Mouse (Mus musculus): Measurements from ENCODE around the gene Ccser1. TPM values are rescaled to one million over a fixed set of nuclear protein-coding genes. Genes with fewer than 3 reads are reported as not detected.

Gene Ccser1
- polyA plus RNA-seq, 1 experiment from 2014 or later = 3.8 TPM

DNA sequence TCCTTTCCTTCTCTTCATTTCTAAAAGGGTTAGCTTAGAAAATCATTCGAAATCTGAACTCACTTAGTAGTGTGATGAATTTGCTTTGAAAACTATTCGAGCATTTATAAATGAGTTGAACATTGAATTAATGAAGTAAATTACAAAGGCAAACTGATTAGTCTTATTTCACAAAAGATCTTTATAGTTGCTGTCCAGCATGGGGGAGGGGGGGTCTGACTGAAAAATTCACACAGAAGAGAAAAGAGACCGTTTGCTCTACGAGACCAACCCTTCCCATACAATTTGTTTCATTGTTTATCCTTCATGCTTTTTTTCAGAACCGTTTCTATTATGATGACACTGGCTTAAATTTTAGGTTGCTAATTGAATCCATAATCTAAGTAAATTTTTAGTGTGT, 583.3 kb downstream of the Ccser1 start:
- no peaks in the 10 kb centered on the region for H3K27me3 ChIP-seq (replicated peaks; ENCODE audit: control insufficient read depth, insufficient read depth, low read length)
- no peaks in the 10 kb centered on the region for H3K36me3 ChIP-seq (ENCODE audit: control insufficient read depth, insufficient read depth, low read length)
- no peak overlapping the region for H3K9ac ChIP-seq (ENCODE audit: low read depth, low read length)
- no peak overlapping the region for H3K4me2 ChIP-seq (ENCODE audit: low read depth, low read length)
- no peaks in the 10 kb centered on the region for H3K4me1 ChIP-seq (ENCODE audit: control insufficient read depth, insufficient read depth, low read length)
- 66% methylated on average over 5 of the region's 5 CpGs for WGBS
- H3K4me3 ChIP-seq (ENCODE audit: low read length) = no peak overlapping the region
- H3K27ac ChIP-seq (ENCODE audit: low read length) = no peak overlapping the region
- no peak for ATAC-seq
- H3K9me3 ChIP-seq (ENCODE audit: control insufficient read depth, low read length) = no peaks in the 10 kb centered on the region

DNA sequence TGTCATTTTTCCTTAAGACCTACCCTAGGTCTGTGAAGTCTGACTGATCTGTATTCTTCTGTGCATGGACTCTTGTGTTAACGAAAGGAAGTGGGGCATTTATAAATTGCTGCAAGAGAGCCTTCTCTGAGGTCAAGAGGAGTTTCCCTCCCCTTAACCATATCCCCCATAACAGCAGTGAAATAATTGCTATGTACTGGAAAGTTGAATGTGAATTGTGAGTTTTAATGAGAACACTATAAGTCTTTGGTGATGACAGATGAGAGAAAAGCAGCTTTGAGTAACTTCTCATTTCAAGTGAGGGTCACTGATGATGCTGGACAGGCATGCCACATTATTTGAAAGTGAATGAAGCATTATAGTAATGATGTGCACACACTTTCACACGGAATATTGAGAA, 585.7 kb downstream of the Ccser1 start:
- Histone ChIP-seq H3K27me3 (replicated peaks; ENCODE audit: control insufficient read depth, insufficient read depth, low read length) (no peaks in the 10 kb centered on the region), H3K36me3 (ENCODE audit: control insufficient read depth, insufficient read depth, low read length) (no peaks in the 10 kb centered on the region), H3K4me2 (ENCODE audit: low read depth, low read length) (no peak overlapping the region), H3K9me3 (ENCODE audit: control insufficient read depth, low read length) (no peaks in the 10 kb centered on the region), H3K27ac (ENCODE audit: low read length) (no peak overlapping the region), H3K4me3 (ENCODE audit: low read length) (no peak overlapping the region), H3K9ac (ENCODE audit: low read depth, low read length) (no peak overlapping the region), H3K4me1 (ENCODE audit: control insufficient read depth, insufficient read depth, low read length) (no peaks in the 10 kb centered on the region)
- no peak for ATAC-seq
- 71% methylated on average over 2 of the region's 2 CpGs for WGBS

DNA sequence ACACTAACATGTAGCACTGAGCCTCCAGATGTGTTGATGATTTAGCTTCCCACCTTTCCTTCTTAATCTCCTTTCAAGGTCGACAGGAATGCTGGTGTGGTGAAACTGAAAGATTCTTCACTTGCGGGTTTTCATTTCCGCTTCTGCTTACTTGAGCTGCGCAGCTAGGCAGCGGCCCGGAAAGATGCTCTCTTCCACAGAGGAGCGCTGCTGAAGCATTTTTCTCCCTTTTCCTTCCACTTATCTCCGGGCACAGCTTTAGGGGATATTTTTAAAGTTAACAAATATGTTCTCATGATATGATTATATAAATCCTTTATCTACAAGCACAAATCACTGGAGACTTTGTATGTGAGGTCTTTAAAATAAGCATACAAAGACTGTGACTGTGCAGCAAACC, 587.0 kb downstream of the Ccser1 start:
- no peaks in the 10 kb centered on the region for H3K36me3 ChIP-seq (ENCODE audit: control insufficient read depth, insufficient read depth, low read length)
- no peaks in the 10 kb centered on the region for H3K27me3 ChIP-seq (replicated peaks; ENCODE audit: control insufficient read depth, insufficient read depth, low read length)
- 78% methylated on average over 8 of the region's 8 CpGs for WGBS
- no peak overlapping the region for H3K4me3 ChIP-seq (ENCODE audit: low read length)
- no peaks in the 10 kb centered on the region for H3K4me1 ChIP-seq (ENCODE audit: control insufficient read depth, insufficient read depth, low read length)
- no peak overlapping the region for H3K27ac ChIP-seq (ENCODE audit: low read length)
- no peak overlapping the region for H3K4me2 ChIP-seq (ENCODE audit: low read depth, low read length)
- ATAC-seq = no peak
- H3K9me3 ChIP-seq (ENCODE audit: control insufficient read depth, low read length) = no peaks in the 10 kb centered on the region
- no peak overlapping the region for H3K9ac ChIP-seq (ENCODE audit: low read depth, low read length)

DNA sequence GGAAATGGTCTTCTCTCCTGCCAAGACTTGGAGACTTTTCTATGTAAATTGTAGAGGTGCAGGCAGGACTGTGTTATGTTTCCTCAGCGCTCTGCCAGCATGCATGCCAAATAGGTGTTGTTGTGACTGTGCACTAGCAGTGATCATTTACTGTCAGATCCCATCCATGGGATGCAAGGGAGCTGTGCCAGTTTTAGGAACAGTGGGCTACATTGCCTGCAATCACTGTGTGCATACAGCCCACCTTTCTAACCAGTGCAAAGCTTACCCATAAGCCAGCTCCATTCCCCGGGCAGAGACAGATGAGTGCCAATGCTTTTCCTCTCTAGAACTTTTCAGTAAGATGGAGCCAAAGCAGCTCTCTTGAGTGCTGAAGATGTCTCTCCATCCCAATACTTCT, 606.6 kb downstream of the Ccser1 start:
- Histone ChIP-seq H3K4me2 (ENCODE audit: low read depth, low read length) (no peak overlapping the region), H3K4me3 (ENCODE audit: low read length) (no peak overlapping the region), H3K36me3 (ENCODE audit: control insufficient read depth, insufficient read depth, low read length) (no peaks in the 10 kb centered on the region), H3K9me3 (ENCODE audit: control insufficient read depth, low read length) (no peaks in the 10 kb centered on the region), H3K27me3 (replicated peaks; ENCODE audit: control insufficient read depth, insufficient read depth, low read length) (no peaks in the 10 kb centered on the region), H3K4me1 (ENCODE audit: control insufficient read depth, insufficient read depth, low read length) (no peaks in the 10 kb centered on the region), H3K9ac (ENCODE audit: low read depth, low read length) (no peak overlapping the region), H3K27ac (ENCODE audit: low read length) (no peak overlapping the region)
- ATAC-seq = no peak
- WGBS = 85% methylated on average over 2 of the region's 2 CpGs

DNA sequence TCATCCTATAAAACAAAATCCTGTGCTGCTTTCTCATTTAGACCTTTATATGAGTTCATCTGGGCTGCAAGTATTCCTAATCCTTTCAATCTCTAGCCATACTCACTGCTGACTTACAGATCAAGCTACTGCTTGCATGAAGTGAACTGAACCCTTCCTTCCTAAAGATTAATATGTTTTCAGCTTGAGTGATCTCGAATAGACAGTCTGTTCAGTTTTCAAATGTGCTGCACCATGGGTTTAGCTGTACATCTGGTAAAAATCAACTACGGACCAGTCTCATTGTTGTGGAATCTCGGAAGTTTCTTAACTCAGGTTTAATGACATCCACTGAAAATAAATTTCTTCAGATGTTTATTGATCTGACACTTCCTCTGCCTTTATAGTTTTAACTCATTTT, 620.8 kb downstream of the Ccser1 start:
- no peak for ATAC-seq
- Histone ChIP-seq H3K4me3 (ENCODE audit: low read length) (no peak overlapping the region), H3K9me3 (ENCODE audit: control insufficient read depth, low read length) (no peaks in the 10 kb centered on the region), H3K4me1 (ENCODE audit: control insufficient read depth, insufficient read depth, low read length) (no peaks in the 10 kb centered on the region), H3K36me3 (ENCODE audit: control insufficient read depth, insufficient read depth, low read length) (no peaks in the 10 kb centered on the region), H3K27me3 (replicated peaks; ENCODE audit: control insufficient read depth, insufficient read depth, low read length) (no peaks in the 10 kb centered on the region), H3K4me2 (ENCODE audit: low read depth, low read length) (no peak overlapping the region), H3K27ac (ENCODE audit: low read length) (no peak overlapping the region), H3K9ac (ENCODE audit: low read depth, low read length) (no peak overlapping the region)
- 56% methylated on average over 3 of the region's 3 CpGs for WGBS

DNA sequence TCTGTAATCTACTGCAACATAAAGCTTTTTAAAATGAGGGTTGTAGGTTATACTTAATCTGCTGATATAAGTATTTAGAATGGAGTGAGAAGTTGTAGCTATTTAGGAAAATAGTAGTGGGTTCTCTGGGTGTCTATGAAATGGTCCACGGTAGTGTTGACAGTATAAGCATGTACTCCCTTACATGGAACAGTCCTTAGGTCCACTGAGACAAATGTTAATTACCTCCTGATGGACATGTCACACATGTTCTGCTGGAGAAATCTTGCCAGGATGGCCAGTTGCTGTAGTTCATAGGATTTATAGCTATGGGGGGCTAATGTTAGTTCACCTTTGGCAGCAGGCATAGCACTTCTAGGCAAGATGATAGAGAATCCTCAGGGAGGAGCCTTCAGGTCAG, 625.4 kb downstream of the Ccser1 start:
- WGBS = 78% methylated on average over 1 of the region's 1 CpGs
- Histone ChIP-seq H3K27me3 (replicated peaks; ENCODE audit: control insufficient read depth, insufficient read depth, low read length) (no peaks in the 10 kb centered on the region), H3K4me1 (ENCODE audit: control insufficient read depth, insufficient read depth, low read length) (no peaks in the 10 kb centered on the region), H3K4me2 (ENCODE audit: low read depth, low read length) (no peak overlapping the region), H3K9ac (ENCODE audit: low read depth, low read length) (no peak overlapping the region), H3K27ac (ENCODE audit: low read length) (no peak overlapping the region), H3K36me3 (ENCODE audit: control insufficient read depth, insufficient read depth, low read length) (no peaks in the 10 kb centered on the region), H3K9me3 (ENCODE audit: control insufficient read depth, low read length) (no peaks in the 10 kb centered on the region), H3K4me3 (ENCODE audit: low read length) (no peak overlapping the region)
- no peak for ATAC-seq

DNA sequence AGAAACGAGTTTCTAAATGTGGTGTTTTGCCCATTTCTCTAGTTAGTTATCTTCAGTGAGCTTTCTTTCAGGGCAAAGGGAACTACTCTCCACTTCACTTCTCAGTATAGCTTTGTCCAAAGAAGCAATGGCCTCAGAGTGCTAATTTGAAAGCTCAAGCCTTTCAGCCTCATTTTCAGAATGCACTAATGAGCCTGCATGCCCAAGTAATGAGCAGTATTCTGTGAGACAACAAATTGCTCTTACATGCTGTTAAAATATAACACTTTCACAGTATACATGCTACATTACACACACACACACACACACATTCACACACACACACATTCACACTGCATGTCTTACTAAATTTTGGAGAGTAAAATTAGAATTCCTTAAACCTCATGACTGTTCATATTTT, 637.6 kb downstream of the Ccser1 start:
- WGBS = 77% methylated on average over 1 of the region's 1 CpGs

DNA sequence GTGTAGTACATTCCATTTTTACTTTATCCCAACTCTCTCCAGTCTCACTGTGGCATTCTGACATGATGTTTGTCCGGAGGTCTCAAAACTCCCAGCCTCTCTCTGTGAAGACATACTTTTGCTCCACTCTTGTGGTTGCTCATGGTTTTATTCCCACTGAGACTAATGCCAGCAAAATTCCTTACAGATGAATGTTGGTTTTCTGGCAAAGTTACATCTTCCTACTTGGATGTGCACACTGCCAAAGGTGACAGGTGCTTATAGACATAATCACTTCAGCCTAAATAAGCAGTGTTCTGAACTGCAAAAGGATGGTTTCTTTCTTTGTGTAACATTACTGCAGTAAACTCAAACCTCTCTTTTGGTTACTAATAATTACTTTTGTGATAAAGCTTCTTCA, 696.2 kb downstream of the Ccser1 start:
- no peaks in the 10 kb centered on the region for H3K27me3 ChIP-seq (replicated peaks; ENCODE audit: control insufficient read depth, insufficient read depth, low read length)
- ATAC-seq = no peak
- 85% methylated on average over 1 of the region's 1 CpGs for WGBS
- H3K4me1 ChIP-seq (ENCODE audit: control insufficient read depth, insufficient read depth, low read length) = no peaks in the 10 kb centered on the region
- H3K36me3 ChIP-seq (ENCODE audit: control insufficient read depth, insufficient read depth, low read length) = no peaks in the 10 kb centered on the region
- H3K4me2 ChIP-seq (ENCODE audit: low read depth, low read length) = no peak overlapping the region
- no peak overlapping the region for H3K27ac ChIP-seq (ENCODE audit: low read length)
- H3K4me3 ChIP-seq (ENCODE audit: low read length) = no peak overlapping the region
- H3K9me3 ChIP-seq (ENCODE audit: control insufficient read depth, low read length) = no peaks in the 10 kb centered on the region
- no peak overlapping the region for H3K9ac ChIP-seq (ENCODE audit: low read depth, low read length)

More for the DNA sequence above, 637.6 kb downstream of the Ccser1 start:
- Histone ChIP-seq H3K27me3 (replicated peaks; ENCODE audit: control insufficient read depth, insufficient read depth, low read length) (no peaks in the 10 kb centered on the region), H3K9ac (ENCODE audit: low read depth, low read length) (no peak overlapping the region), H3K36me3 (ENCODE audit: control insufficient read depth, insufficient read depth, low read length) (no peaks in the 10 kb centered on the region), H3K27ac (ENCODE audit: low read length) (no peak overlapping the region), H3K4me3 (ENCODE audit: low read length) (no peak overlapping the region), H3K9me3 (ENCODE audit: control insufficient read depth, low read length) (no peaks in the 10 kb centered on the region), H3K4me2 (ENCODE audit: low read depth, low read length) (no peak overlapping the region), H3K4me1 (ENCODE audit: control insufficient read depth, insufficient read depth, low read length) (no peaks in the 10 kb centered on the region)
- ATAC-seq = no peak

DNA sequence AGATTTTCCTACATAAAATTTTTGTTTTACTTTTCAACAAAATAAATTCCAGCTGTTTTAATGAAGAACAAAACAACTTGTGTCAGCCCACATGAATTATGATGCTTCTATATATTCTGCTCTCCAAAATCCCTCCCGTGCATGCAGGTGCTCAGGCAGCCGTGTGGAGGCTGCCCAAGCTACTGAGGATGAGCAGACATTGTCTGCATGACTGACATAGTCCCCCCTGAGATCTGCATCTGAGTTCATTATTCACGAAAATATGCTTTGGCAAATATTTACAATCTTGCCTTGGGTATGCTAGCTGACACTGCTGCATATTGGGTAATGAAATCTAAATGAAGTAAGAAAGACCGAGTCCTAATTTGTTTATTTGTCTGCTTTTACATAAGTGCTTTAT, 718.1 kb downstream of the Ccser1 start:
- no peaks in the 10 kb centered on the region for H3K36me3 ChIP-seq (ENCODE audit: control insufficient read depth, insufficient read depth, low read length)
- H3K4me1 ChIP-seq (ENCODE audit: control insufficient read depth, insufficient read depth, low read length) = no peaks in the 10 kb centered on the region
- no peak for ATAC-seq
- H3K9me3 ChIP-seq (ENCODE audit: control insufficient read depth, low read length) = no peaks in the 10 kb centered on the region
- no peak overlapping the region for H3K4me2 ChIP-seq (ENCODE audit: low read depth, low read length)
- H3K9ac ChIP-seq (ENCODE audit: low read depth, low read length) = no peak overlapping the region
- H3K27me3 ChIP-seq (replicated peaks; ENCODE audit: control insufficient read depth, insufficient read depth, low read length) = no peaks in the 10 kb centered on the region
- WGBS = 59% methylated on average over 4 of the region's 4 CpGs
- H3K27ac ChIP-seq (ENCODE audit: low read length) = no peak overlapping the region
- no peak overlapping the region for H3K4me3 ChIP-seq (ENCODE audit: low read length)

DNA sequence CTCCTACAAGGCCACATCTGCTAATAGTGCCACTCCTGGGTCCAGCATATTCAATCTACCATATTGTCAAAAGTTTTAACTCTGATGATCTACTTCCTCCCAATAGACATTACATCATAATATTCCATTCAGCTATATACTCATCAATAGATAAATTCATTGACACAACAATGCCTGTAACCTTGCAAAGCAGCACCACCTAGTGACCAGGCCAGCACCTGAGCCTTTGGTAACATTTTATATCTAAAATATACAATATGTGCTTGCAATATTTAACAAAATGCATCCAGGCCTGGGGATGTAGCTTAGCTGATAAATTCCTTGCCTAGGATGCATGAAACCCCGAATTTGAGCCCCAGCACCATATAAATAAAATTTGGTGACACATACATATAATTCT, 722.6 kb downstream of the Ccser1 start:
- Histone ChIP-seq H3K27ac (ENCODE audit: low read length) (no peak overlapping the region), H3K4me2 (ENCODE audit: low read depth, low read length) (no peak overlapping the region), H3K9ac (ENCODE audit: low read depth, low read length) (no peak overlapping the region), H3K36me3 (ENCODE audit: control insufficient read depth, insufficient read depth, low read length) (no peaks in the 10 kb centered on the region), H3K4me3 (ENCODE audit: low read length) (no peak overlapping the region), H3K9me3 (ENCODE audit: control insufficient read depth, low read length) (no peaks in the 10 kb centered on the region), H3K27me3 (replicated peaks; ENCODE audit: control insufficient read depth, insufficient read depth, low read length) (no peaks in the 10 kb centered on the region), H3K4me1 (ENCODE audit: control insufficient read depth, insufficient read depth, low read length) (no peaks in the 10 kb centered on the region)
- whole genome bisulfite sequencing = 18% methylated on average over 1 of the region's 1 CpGs
- no peak for ATAC-seq
